Comparison of ENCODE assay signal across 8 mouse cellular contexts in genomic region chr11:5541230-5541798, GRCm38 (mm10). TPM values are rescaled to one million over a fixed set of nuclear protein-coding genes. Genes with fewer than 3 reads are reported as not detected.
DNase-seq lines count a peak whose midpoint lies in the region; ATAC-seq and TF ChIP-seq lines count a peak whose summit lies in the region.

No protein-coding gene starts in this region.

- peak overlapping the region; percentile 97 for H3K4me3 ChIP-seq in heart, embryonic 12.5 days
- H3K4me3 ChIP-seq in embryonic facial prominence, embryonic 10.5 days = peak overlapping the region; percentile 81
- H3K4me3 ChIP-seq in limb, embryonic 10.5 days = peak overlapping the region; percentile 76
- H3K4me3 ChIP-seq in olfactory bulb, adult 2 months (ENCODE audit: insufficient read depth, low read depth, low read length) = peak overlapping the region; percentile 89

- H3K4me2 ChIP-seq in heart, embryonic 12.5 days = peak overlapping the region; percentile 81

- no peaks in the 10 kb centered on the region for H3K9me3 ChIP-seq in heart, embryonic 12.5 days (replicated peaks)
- no peaks in the 10 kb centered on the region for H3K9me3 ChIP-seq in embryonic facial prominence, embryonic 10.5 days
- H3K9me3 ChIP-seq in limb, embryonic 10.5 days (replicated peaks) = no peaks in the 10 kb centered on the region

- peaks cover 11% of the 10 kb centered on the region for H3K4me1 ChIP-seq in heart, embryonic 12.5 days (replicated peaks)
- H3K4me1 ChIP-seq in embryonic facial prominence, embryonic 10.5 days = peaks cover 25% of the 10 kb centered on the region
- peaks cover 18% of the 10 kb centered on the region for H3K4me1 ChIP-seq in limb, embryonic 10.5 days
- H3K4me1 ChIP-seq in olfactory bulb, adult 2 months (ENCODE audit: control insufficient read depth, insufficient read depth, low read length) = no peaks in the 10 kb centered on the region

- peak overlapping the region; percentile 78 for H3K27ac ChIP-seq in heart, embryonic 12.5 days (ENCODE audit: poor library complexity, severe bottlenecking)
- H3K27ac ChIP-seq in embryonic facial prominence, embryonic 10.5 days (replicated peaks) = peak overlapping the region; percentile 95
- H3K27ac ChIP-seq in limb, embryonic 10.5 days = peak overlapping the region; percentile 97
- H3K27ac ChIP-seq in olfactory bulb, adult 2 months (ENCODE audit: insufficient read depth, low read depth, low read length) = no peak overlapping the region

- TF ChIP-seq POLR2A in olfactory bulb, adult 2 months (IDR thresholded peaks at IDR 0.05; ENCODE audit: insufficient read depth, low read depth, low read length) = no peak

- H3K9ac ChIP-seq in heart, embryonic 12.5 days = peak overlapping the region; percentile 96

- 1% methylated on average over 28 of the region's 28 CpGs for WGBS in heart, embryonic 12.5 days
- WGBS in embryonic facial prominence, embryonic 10.5 days = 4% methylated on average over 28 of the region's 28 CpGs
- WGBS in limb, embryonic 10.5 days = 4% methylated on average over 28 of the region's 28 CpGs
- under 1% methylated on average over 28 of the region's 28 CpGs for WGBS in olfactory bulb, adult 2 months

- ATAC-seq in heart, embryonic 12.5 days (ENCODE audit: insufficient number of reproducible peaks, low FRiP score) = no peak

- no peaks in the 10 kb centered on the region for H3K27me3 ChIP-seq in heart, embryonic 12.5 days (replicated peaks)
- no peaks in the 10 kb centered on the region for H3K27me3 ChIP-seq in embryonic facial prominence, embryonic 10.5 days (replicated peaks; ENCODE audit: low read depth, poor library complexity, severe bottlenecking)
- H3K27me3 ChIP-seq in limb, embryonic 10.5 days (ENCODE audit: low read depth, poor library complexity, severe bottlenecking) = no peaks in the 10 kb centered on the region

- no peak for TF ChIP-seq CTCF in olfactory bulb, adult 2 months (IDR thresholded peaks at IDR 0.05; ENCODE audit: insufficient read depth, low read depth, low read length)

- DNase-seq in heart, adult 9 months (ENCODE audit: low spot score in 2 of 2) = no peak
- peak; percentile 77 for DNase-seq in CD4-positive helper T cell, adult 2 months (ENCODE audit: low read depth, low spot score)
- DNase-seq in embryonic facial prominence, embryonic 10.5 days (ENCODE audit: low spot score) = no peak
- DNase-seq in limb, embryonic 10.5 days (ENCODE audit: low spot score) = no peak
- no peak for DNase-seq in adrenal gland, postnatal 10 days
- DNase-seq in gastrocnemius, postnatal 4 days (ENCODE audit: low spot score in 2 of 2) = no peak

- peaks cover 12% of the 10 kb centered on the region for H3K36me3 ChIP-seq in heart, embryonic 12.5 days
- peaks cover 35% of the 10 kb centered on the region for H3K36me3 ChIP-seq in embryonic facial prominence, embryonic 10.5 days (replicated peaks)
- peaks cover 34% of the 10 kb centered on the region for H3K36me3 ChIP-seq in limb, embryonic 10.5 days

RNA-seq across cellular contexts. Expression of gene Ccdc117, which starts 0.7 kb away (rescaled TPM):
- polyA plus RNA-seq in heart, embryonic 12.5 days (2016; fragmentation: Nextera tagmentation; extraction: Ambion mirVana) = 16.4 and 17.9 TPM in 2 replicates
- 28.7 and 33.2 TPM in 2 replicates for polyA plus RNA-seq in embryonic facial prominence, embryonic 10.5 days (2016; fragmentation: Nextera tagmentation; extraction: Ambion mirVana)
- 31.8 and 38.7 TPM in 2 replicates for polyA plus RNA-seq in limb, embryonic 10.5 days (2016; fragmentation: Nextera tagmentation; extraction: Ambion mirVana)
- not detected in 2 replicates for polyA plus RNA-seq in olfactory bulb, adult 2 months (2012; ENCODE audit: insufficient read depth, insufficient read length, low replicate concordance, missing spikeins)
- 10 to 100 TPM; 19.2 to 21.5 TPM for total RNA-seq in adrenal gland, postnatal 10 days (2021)
- total RNA-seq in gastrocnemius, postnatal 4 days (2021) = 10 to 100 TPM; 15.7 to 16.0 TPM

RNA-seq across cellular contexts. Expression of gene Xbp1, which starts 20.9 kb away (rescaled TPM):
- polyA plus RNA-seq in heart, embryonic 12.5 days (2016; fragmentation: Nextera tagmentation; extraction: Ambion mirVana) = 125 and 127 TPM in 2 replicates
- polyA plus RNA-seq in embryonic facial prominence, embryonic 10.5 days (2016; fragmentation: Nextera tagmentation; extraction: Ambion mirVana) = 119 and 129 TPM in 2 replicates
- 128 and 137 TPM in 2 replicates for polyA plus RNA-seq in limb, embryonic 10.5 days (2016; fragmentation: Nextera tagmentation; extraction: Ambion mirVana)
- polyA plus RNA-seq in olfactory bulb, adult 2 months (2012; ENCODE audit: insufficient read depth, insufficient read length, low replicate concordance, missing spikeins) = not detected in 2 replicates
- 100 to 1,000 TPM; 100 to 121 TPM for total RNA-seq in adrenal gland, postnatal 10 days (2021)
- 10 to 100 TPM; 80.7 to 86.6 TPM for total RNA-seq in gastrocnemius, postnatal 4 days (2021)

RNA-seq across cellular contexts. Expression of gene Ankrd36, which starts 28.2 kb away (rescaled TPM):
- polyA plus RNA-seq in heart, embryonic 12.5 days (2016; fragmentation: Nextera tagmentation; extraction: Ambion mirVana) = 0.18 TPM in 1 of 2 replicates, not detected in the other
- not detected in 2 replicates for polyA plus RNA-seq in embryonic facial prominence, embryonic 10.5 days (2016; fragmentation: Nextera tagmentation; extraction: Ambion mirVana)
- not detected in 2 replicates for polyA plus RNA-seq in limb, embryonic 10.5 days (2016; fragmentation: Nextera tagmentation; extraction: Ambion mirVana)
- polyA plus RNA-seq in olfactory bulb, adult 2 months (2012; ENCODE audit: insufficient read depth, insufficient read length, low replicate concordance, missing spikeins) = not detected in 2 replicates
- total RNA-seq in adrenal gland, postnatal 10 days (2021) = not detected
- total RNA-seq in gastrocnemius, postnatal 4 days (2021) = not detected

Comparison
In these comparisons a context has a peak if more than half of its experiments do, and no peak if none do; other contexts are left out.
1. RNA of gene Ccdc117, which starts 0.7 kb away (polyA plus RNA-seq): 31.8 to 38.7 TPM in limb, embryonic 10.5 days, 28.7 to 33.2 TPM in embryonic facial prominence, embryonic 10.5 days and 16.4 to 17.9 TPM in heart, embryonic 12.5 days; not detected in olfactory bulb, adult 2 months; every median in the first group is over 10 times any median in the second.
2. Peak in every context shown above with its lines, with median percentiles within 50 percentile points of each other: H3K4me3 ChIP-seq.